Comparison of ENCODE assay signal across 8 mouse cellular contexts in genomic region chr8:61228678-61229077, GRCm38 (mm10). TPM values are rescaled to one million over a fixed set of nuclear protein-coding genes. Genes with fewer than 3 reads are reported as not detected.
DNase-seq lines count a peak whose midpoint lies in the region; ATAC-seq and TF ChIP-seq lines count a peak whose summit lies in the region.

No protein-coding gene starts in this region.

- H3K4me3 ChIP-seq in forebrain, embryonic 13.5 days: peak overlapping the region; percentile 85
- H3K4me3 ChIP-seq in forebrain, embryonic 10.5 days: no peak overlapping the region
- H3K4me3 ChIP-seq in lung, embryonic 14.5 days (ENCODE audit: low read depth, low read length): peak overlapping the region; percentile 25; the same call in 1 of the 2 replicates
- H3K4me3 ChIP-seq in intestine, postnatal 0 days (ENCODE audit: low read depth, low read length): no peak overlapping the region
- no peak overlapping the region for H3K4me3 ChIP-seq in stomach, embryonic 14.5 days (ENCODE audit: low read depth, low read length)

- intact Hi-C loops in left cerebral cortex, postnatal 36 days (cut with DNase I): loop anchor here (5.0 to 10.0 kb wide), 2 partner anchors 79 to 126 kb away; no protein-coding TSS in a partner anchor

- H3K4me2 ChIP-seq in forebrain, embryonic 13.5 days: peak overlapping the region; percentile 49
- peak overlapping the region; percentile 92 for H3K4me2 ChIP-seq in lung, embryonic 14.5 days
- peak overlapping the region; percentile 92 for H3K4me2 ChIP-seq in intestine, postnatal 0 days (replicated peaks; ENCODE audit: low read depth)
- H3K4me2 ChIP-seq in stomach, embryonic 14.5 days (replicated peaks; ENCODE audit: low read depth, low read length): 0 out of 2 replicates have a peak overlapping the region, but pooled peaks have one; percentile 12

- H3K4me1 ChIP-seq in forebrain, embryonic 13.5 days: peaks cover 77% of the 10 kb centered on the region
- peaks cover 68% of the 10 kb centered on the region for H3K4me1 ChIP-seq in forebrain, embryonic 10.5 days
- H3K4me1 ChIP-seq in lung, embryonic 14.5 days (ENCODE audit: insufficient read depth): peaks cover 30% of the 10 kb centered on the region
- H3K4me1 ChIP-seq in intestine, postnatal 0 days (replicated peaks; ENCODE audit: control insufficient read depth, insufficient read depth, low read length): no peaks in the 10 kb centered on the region; the same call in none of the 2 replicates
- peaks cover 20% of the 10 kb centered on the region for H3K4me1 ChIP-seq in stomach, embryonic 14.5 days (ENCODE audit: control insufficient read depth, insufficient read depth, low read length)

- peak overlapping the region; percentile 9; the same call in 1 of the 2 replicates for H3K9ac ChIP-seq in forebrain, embryonic 13.5 days
- H3K9ac ChIP-seq in lung, embryonic 14.5 days: peak overlapping the region; percentile 37; the same call in 1 of the 2 replicates
- H3K9ac ChIP-seq in intestine, postnatal 0 days (ENCODE audit: low read depth, low read length): no peak overlapping the region
- no peak overlapping the region for H3K9ac ChIP-seq in stomach, embryonic 14.5 days (replicated peaks; ENCODE audit: low read depth, low read length)

- TF ChIP-seq CTCF in lung, embryonic 14.5 days (IDR thresholded peaks at IDR 0.05; ENCODE audit: low read depth): no peak
- TF ChIP-seq CTCF in intestine, postnatal 0 days (IDR thresholded peaks at IDR 0.05; ENCODE audit: low read depth): no peak

- no peak for DNase-seq in forebrain, embryonic 10.5 days (ENCODE audit: extremely low spot score, low spot score)
- peak; percentile 24 for DNase-seq in lung, embryonic 14.5 days
- no peak for DNase-seq in lung, adult 18-20 months
- DNase-seq in left cerebral cortex, postnatal 36 days (ENCODE audit: low spot score in 2 of 2): no peak

- ATAC-seq in forebrain, embryonic 13.5 days: no peak
- ATAC-seq in lung, embryonic 14.5 days (ENCODE audit: insufficient read depth): no peak
- no peak for ATAC-seq in intestine, postnatal 0 days
- ATAC-seq in stomach, embryonic 14.5 days (ENCODE audit: insufficient number of reproducible peaks, insufficient read depth, low FRiP score, low read depth): no peak
- no peak for ATAC-seq in granulocyte monocyte progenitor cell, adult 5-6 weeks (replicated peaks; ENCODE audit: poor library complexity, severe bottlenecking)

- H3K36me3 ChIP-seq in forebrain, embryonic 13.5 days (ENCODE audit: poor library complexity, severe bottlenecking): peaks cover 16% of the 10 kb centered on the region
- peaks cover 57% of the 10 kb centered on the region for H3K36me3 ChIP-seq in forebrain, embryonic 10.5 days (replicated peaks)
- H3K36me3 ChIP-seq in lung, embryonic 14.5 days (ENCODE audit: insufficient read depth): peaks cover 22% of the 10 kb centered on the region
- peaks cover 9% of the 10 kb centered on the region; the same call in 1 of the 2 replicates for H3K36me3 ChIP-seq in intestine, postnatal 0 days (ENCODE audit: control insufficient read depth, insufficient read depth)
- peaks cover 5% of the 10 kb centered on the region; the same call in 1 of the 2 replicates for H3K36me3 ChIP-seq in stomach, embryonic 14.5 days (ENCODE audit: control insufficient read depth, insufficient read depth, low read length)

- no peak overlapping the region for H3K27ac ChIP-seq in forebrain, embryonic 13.5 days
- no peak overlapping the region for H3K27ac ChIP-seq in forebrain, embryonic 10.5 days
- no peak overlapping the region for H3K27ac ChIP-seq in lung, embryonic 14.5 days (ENCODE audit: low read depth)
- no peak overlapping the region for H3K27ac ChIP-seq in intestine, postnatal 0 days (ENCODE audit: low read depth, low read length)
- H3K27ac ChIP-seq in stomach, embryonic 14.5 days (ENCODE audit: low read length): no peak overlapping the region

- 77% methylated on average over 8 of the region's 8 CpGs for whole genome bisulfite sequencing in forebrain, embryonic 13.5 days
- WGBS in forebrain, embryonic 10.5 days: 84% methylated on average over 8 of the region's 8 CpGs
- 42% methylated on average over 8 of the region's 8 CpGs for WGBS in lung, embryonic 14.5 days
- WGBS in intestine, postnatal 0 days: 62% methylated on average over 8 of the region's 8 CpGs
- WGBS in stomach, embryonic 14.5 days: 68% methylated on average over 8 of the region's 8 CpGs

- no peaks in the 10 kb centered on the region for H3K27me3 ChIP-seq in forebrain, embryonic 13.5 days
- no peaks in the 10 kb centered on the region for H3K27me3 ChIP-seq in forebrain, embryonic 10.5 days (ENCODE audit: poor library complexity, severe bottlenecking)
- H3K27me3 ChIP-seq in lung, embryonic 14.5 days (ENCODE audit: insufficient read depth, low read length): no peaks in the 10 kb centered on the region
- H3K27me3 ChIP-seq in intestine, postnatal 0 days (replicated peaks; ENCODE audit: control insufficient read depth, insufficient read depth, low read length): no peaks in the 10 kb centered on the region
- H3K27me3 ChIP-seq in stomach, embryonic 14.5 days (ENCODE audit: control insufficient read depth, insufficient read depth, low read length): no peaks in the 10 kb centered on the region

- H3K9me3 ChIP-seq in forebrain, embryonic 13.5 days (replicated peaks): no peaks in the 10 kb centered on the region
- H3K9me3 ChIP-seq in forebrain, embryonic 10.5 days: no peaks in the 10 kb centered on the region
- no peaks in the 10 kb centered on the region for H3K9me3 ChIP-seq in lung, embryonic 14.5 days (ENCODE audit: low read depth, low read length)
- no peaks in the 10 kb centered on the region for H3K9me3 ChIP-seq in intestine, postnatal 0 days (ENCODE audit: control insufficient read depth)
- H3K9me3 ChIP-seq in stomach, embryonic 14.5 days (ENCODE audit: control insufficient read depth, low read depth, low read length): no peaks in the 10 kb centered on the region

RNA-seq across cellular contexts. Expression of gene Sh3rf1, which starts 5.0 kb away (rescaled TPM):
- polyA plus RNA-seq in forebrain, embryonic 13.5 days (2015; fragmentation: Nextera tagmentation; extraction: Ambion mirVana): 31.4 and 34.5 TPM in 2 replicates
- polyA plus RNA-seq in forebrain, embryonic 10.5 days (2016; fragmentation: Nextera tagmentation; extraction: Ambion mirVana): 18.1 and 18.2 TPM in 2 replicates
- 21.2 and 22.5 TPM in 2 replicates for polyA plus RNA-seq in lung, embryonic 14.5 days (2014; fragmentation: Nextera tagmentation; extraction: Ambion mirVana)
- 7.9 and 8.3 TPM in 2 replicates for polyA plus RNA-seq in intestine, postnatal 0 days (2015; fragmentation: Nextera tagmentation; extraction: Ambion mirVana)
- 14.5 and 15.5 TPM in 2 replicates for polyA plus RNA-seq in stomach, embryonic 14.5 days (2014; fragmentation: Nextera tagmentation; extraction: Ambion mirVana)
- 10 to 100 TPM; 37.5 to 37.8 TPM for total RNA-seq in left cerebral cortex, postnatal 36 days (2021)
- 2.1 and 3.9 TPM in 2 replicates for total RNA-seq in granulocyte monocyte progenitor cell, adult 5-6 weeks (2014; fragmentation: Nextera tagmentation)
- total RNA-seq in granulocyte monocyte progenitor cell, adult 5-6 weeks (2017): 2.0 and 2.2 TPM in 2 replicates

Comparison
In these comparisons a context has a peak if more than half of its experiments do, and no peak if none do; other contexts are left out.
1. H3K4me3 ChIP-seq: peak in forebrain, embryonic 13.5 days (single experiment) and lung, embryonic 14.5 days (single experiment); none in forebrain, embryonic 10.5 days (single experiment), intestine, postnatal 0 days (single experiment) and stomach, embryonic 14.5 days (single experiment).
2. H3K4me2 ChIP-seq: peak in every context shown above with its lines; median percentile 92 in lung, embryonic 14.5 days; 92 in intestine, postnatal 0 days; 49 in forebrain, embryonic 13.5 days; 12 in stomach, embryonic 14.5 days.
3. H3K9ac ChIP-seq: peak in forebrain, embryonic 13.5 days (single experiment) and lung, embryonic 14.5 days (single experiment); none in intestine, postnatal 0 days (single experiment) and stomach, embryonic 14.5 days (single experiment).